Mouse (Mus musculus) bone marrow, adult 2 months (tissue): ENCODE measurements around the gene Maml3. TPM values are rescaled to one million over a fixed set of nuclear protein-coding genes. Genes with fewer than 3 reads are reported as not detected.

Experiments
- H3K27ac ChIP-seq: fragments of 200-500 bp; 2 replicates; pipeline ENCODE4 v1.5.1; 2012; ENCODE audit warnings: low read depth, mild to moderate bottlenecking, control low read depth, inconsistent platforms, low read length; ENCODE audit not compliant: control insufficient read depth, poor library complexity, insufficient read depth
- H3K4me1 ChIP-seq: fragments of 200-500 bp; 2 replicates; pipeline ENCODE4 v1.6.1; 2011; ENCODE audit warnings: low read length; ENCODE audit not compliant: control insufficient read depth, insufficient read depth
- H3K4me3 ChIP-seq: fragments of 200-500 bp; replicated peaks from 2 replicates; pipeline ENCODE3; 2011; ENCODE audit warnings: mild to moderate bottlenecking, low read depth, low read length, control low read depth; ENCODE audit not compliant: control insufficient read depth
- CTCF ChIP-seq: fragments of 200-500 bp; IDR thresholded peaks from 2 replicates; pipeline ENCODE4 v1.5.1; 2011; ENCODE audit warnings: low read length, control low read depth; ENCODE audit not compliant: control insufficient read depth, insufficient read depth
- POLR2A ChIP-seq: fragments of 200-500 bp; IDR thresholded peaks from 2 replicates; pipeline ENCODE4 v1.6.1; 2011; ENCODE audit warnings: low read depth, mild to moderate bottlenecking, control low read depth, low read length, borderline replicate concordance; ENCODE audit not compliant: control insufficient read depth
- WGBS: fragments of 180-500 bp; shearing (Covaris S2); methylation state at CpG from one replicate; pipeline ENCODE4 v1.1.7; 2018; 5-methylcytosine and 5-hydroxymethylcytosine counted together
- polyA plus RNA-seq: library from polyadenylated mRNA; stranded (reverse); fragments of >200 nt; gene quantifications from 2 replicates; pipeline ENCODE4 v1.2.4, GENCODE M21; 2011; ENCODE audit warnings: low replicate concordance; ENCODE audit not compliant: missing spikeins, insufficient read depth, insufficient read length

The Maml3 gene
- polyA plus RNA-seq, 1 experiment: 4.9 TPM

GRCm38 (mm10) chr3:51662557-51662956, 442.3 kb downstream of the Maml3 start:
- no peak for TF ChIP-seq POLR2A
- TF ChIP-seq CTCF: no peak
- peak overlapping the region; percentile 52 for H3K4me3 ChIP-seq
- H3K4me1 ChIP-seq: peaks cover 2% of the 10 kb centered on the region
- WGBS: 2% methylated on average over 6 of the region's 6 CpGs
- H3K27ac ChIP-seq: peak overlapping the region; percentile 57

GRCm38 (mm10) chr3:51661880-51662550, 442.9 kb downstream of the Maml3 start:
- WGBS: 18% methylated on average over 11 of the region's 11 CpGs
- Histone ChIP-seq H3K4me3 (peak overlapping the region; percentile 63), H3K27ac (peak overlapping the region; percentile 57), H3K4me1 (peaks cover 2% of the 10 kb centered on the region)
- TF ChIP-seq CTCF: no peak
- TF ChIP-seq POLR2A: no peak

GRCm38 (mm10) chr3:51661376-51661775, 443.5 kb downstream of the Maml3 start:
- 17% methylated on average over 5 of the region's 5 CpGs for WGBS
- Histone ChIP-seq H3K4me1 (peaks cover 2% of the 10 kb centered on the region), H3K27ac (peak overlapping the region; percentile 72), H3K4me3 (peak overlapping the region; percentile 53)
- no peak for TF ChIP-seq CTCF
- TF ChIP-seq POLR2A: no peak

GRCm38 (mm10) chr3:51660821-51661276, 444.0 kb downstream of the Maml3 start:
- Histone ChIP-seq H3K4me3 (peak overlapping the region; percentile 53), H3K4me1 (peaks cover 3% of the 10 kb centered on the region), H3K27ac (peak overlapping the region; percentile 79)
- TF ChIP-seq CTCF (no peak), POLR2A (no peak)
- 61% methylated on average over 3 of the region's 3 CpGs for WGBS

GRCm38 (mm10) chr3:51660060-51660459, 444.8 kb downstream of the Maml3 start, which contains the start of gene Mgst2:
TSS of gene Mgst2 (plus strand) at chr3:51660360.
- Histone ChIP-seq H3K4me3 (peak within 1 kb of the TSS; percentile 53), H3K4me1 (peaks cover 4% of the 10 kb centered on the region), H3K27ac (peak within 1 kb of the TSS; percentile 79)
- whole genome bisulfite sequencing: 42% methylated on average over 4 of the region's 4 CpGs
- TF ChIP-seq CTCF: no peak
- TF ChIP-seq POLR2A: no peak

GRCm38 (mm10) chr3:51659415-51659814, 445.5 kb downstream of the Maml3 start:
- H3K4me3 ChIP-seq: no peak overlapping the region
- no peak overlapping the region; the same call in 1 of the 2 replicates for H3K27ac ChIP-seq
- 87% methylated on average over 5 of the region's 5 CpGs for WGBS
- TF ChIP-seq CTCF (no peak), POLR2A (no peak)
- peaks cover 4% of the 10 kb centered on the region for H3K4me1 ChIP-seq

- peaks cover 6% of the 10 kb centered on the region; the same call in 1 of the 2 replicates for H3K4me1 ChIP-seq
- peak overlapping the region; percentile 93 for H3K27ac ChIP-seq
- WGBS: 10% methylated on average over 6 of the region's 6 CpGs
- no peak for TF ChIP-seq CTCF
- no peak for TF ChIP-seq POLR2A
- peak overlapping the region; percentile 68 for H3K4me3 ChIP-seq
These were observed 450.4 kb downstream of the Maml3 start for GRCm38 (mm10) chr3:51654303-51655055.

- under 1% methylated on average over 9 of the region's 9 CpGs for WGBS
- TF ChIP-seq CTCF: no peak
- TF ChIP-seq POLR2A: 0 out of 2 replicates have a peak, but pooled peaks have one; percentile 23
- H3K4me1 ChIP-seq: peaks cover 6% of the 10 kb centered on the region; the same call in 1 of the 2 replicates
- peak overlapping the region; percentile 59 for H3K4me3 ChIP-seq
- peak overlapping the region; percentile 93 for H3K27ac ChIP-seq
These were observed 452.2 kb downstream of the Maml3 start for GRCm38 (mm10) chr3:51652701-51653100.
